Mouse (Mus musculus): ENCODE results near the gene Gid4. TPM values are rescaled to one million over a fixed set of nuclear protein-coding genes. Genes with fewer than 3 reads are reported as not detected.

Gid4 gene
- polyA plus RNA-seq, 1 experiment from 2014 or later: 11.3 TPM

DNA sequence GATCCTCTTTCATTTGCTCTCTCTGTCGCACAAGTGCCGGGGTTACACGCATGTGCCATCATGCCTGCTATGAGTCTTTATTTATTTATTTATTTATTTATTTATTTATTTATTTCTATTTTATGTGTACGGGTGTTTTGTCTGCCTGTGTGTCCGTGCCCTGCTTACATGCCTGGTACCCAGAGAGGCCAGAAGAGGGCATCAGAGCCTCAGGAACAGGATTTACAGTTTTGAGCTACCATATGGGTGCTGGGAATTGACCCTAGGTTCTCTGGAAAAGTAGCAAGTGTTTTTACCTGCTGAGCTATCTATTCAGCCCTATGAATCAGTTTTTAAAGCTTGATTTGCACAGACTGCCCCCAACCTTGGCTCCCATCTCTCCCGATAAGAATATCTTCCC, 33.4 kb upstream of the Gid4 start:
- no peaks in the 10 kb centered on the region for H3K36me3 ChIP-seq (ENCODE audit: control insufficient read depth, insufficient read depth)
- no peak overlapping the region for H3K27ac ChIP-seq (ENCODE audit: low read depth, low read length)
- no peak overlapping the region for H3K4me2 ChIP-seq (replicated peaks; ENCODE audit: low read depth)
- 91% methylated on average over 6 of the region's 6 CpGs for WGBS
- ATAC-seq: no peak
- H3K4me1 ChIP-seq (replicated peaks; ENCODE audit: control insufficient read depth, insufficient read depth, low read length): peaks cover 4% of the 10 kb centered on the region
- no peaks in the 10 kb centered on the region for H3K9me3 ChIP-seq (ENCODE audit: control insufficient read depth)
- 0 out of 2 replicates have a peak, but pooled peaks have one; percentile 23 for TF ChIP-seq CTCF (IDR thresholded peaks at IDR 0.05; ENCODE audit: low read depth)
- no peaks in the 10 kb centered on the region for H3K27me3 ChIP-seq (replicated peaks; ENCODE audit: control insufficient read depth, insufficient read depth, low read length)
- no peak overlapping the region for H3K9ac ChIP-seq (ENCODE audit: low read depth, low read length)
- H3K4me3 ChIP-seq (ENCODE audit: low read depth, low read length): no peak overlapping the region

DNA sequence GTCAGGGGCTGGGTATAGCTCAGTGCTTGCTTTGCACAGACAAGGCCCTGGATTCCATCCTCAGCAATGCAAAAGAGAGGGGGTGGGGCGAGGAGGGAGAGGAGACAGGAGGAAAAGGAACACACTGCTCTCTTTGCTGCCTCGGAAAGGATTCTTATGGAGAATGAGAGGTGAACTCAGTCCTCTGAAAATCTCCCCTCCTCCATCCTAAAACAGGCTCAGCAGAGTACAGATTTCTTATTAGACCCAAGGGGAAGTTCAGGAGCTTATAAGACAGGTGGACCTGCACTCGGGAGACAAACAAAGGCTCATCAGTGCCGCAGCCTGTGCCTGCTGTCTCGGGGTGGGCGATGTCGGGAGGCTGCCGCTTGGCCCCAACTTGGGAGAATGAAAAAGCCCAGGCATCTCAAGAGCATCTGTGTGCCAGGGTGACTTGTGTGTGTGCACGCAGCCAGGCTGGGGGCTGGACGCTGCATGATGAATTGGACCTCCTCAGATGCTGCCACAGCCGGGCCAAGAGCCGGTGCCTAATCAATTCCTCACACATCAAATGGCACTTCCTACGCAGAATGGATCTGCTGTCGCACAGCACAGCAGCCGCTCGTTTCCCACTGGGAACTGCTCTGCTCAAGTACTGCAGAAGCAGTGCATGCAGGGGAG, 32.1 kb upstream of the Gid4 start:
- no peak overlapping the region for H3K4me2 ChIP-seq (replicated peaks; ENCODE audit: low read depth)
- no peaks in the 10 kb centered on the region for H3K9me3 ChIP-seq (ENCODE audit: control insufficient read depth)
- H3K4me3 ChIP-seq (ENCODE audit: low read depth, low read length): no peak overlapping the region
- H3K27ac ChIP-seq (ENCODE audit: low read depth, low read length): no peak overlapping the region
- ATAC-seq: no peak
- no peaks in the 10 kb centered on the region for H3K36me3 ChIP-seq (ENCODE audit: control insufficient read depth, insufficient read depth)
- H3K27me3 ChIP-seq (replicated peaks; ENCODE audit: control insufficient read depth, insufficient read depth, low read length): no peaks in the 10 kb centered on the region
- no peak overlapping the region for H3K9ac ChIP-seq (ENCODE audit: low read depth, low read length)
- 37% methylated on average over 16 of the region's 16 CpGs for WGBS
- TF ChIP-seq CTCF (IDR thresholded peaks at IDR 0.05; ENCODE audit: low read depth): no peak
- H3K4me1 ChIP-seq (replicated peaks; ENCODE audit: control insufficient read depth, insufficient read depth, low read length): peaks cover 8% of the 10 kb centered on the region

DNA sequence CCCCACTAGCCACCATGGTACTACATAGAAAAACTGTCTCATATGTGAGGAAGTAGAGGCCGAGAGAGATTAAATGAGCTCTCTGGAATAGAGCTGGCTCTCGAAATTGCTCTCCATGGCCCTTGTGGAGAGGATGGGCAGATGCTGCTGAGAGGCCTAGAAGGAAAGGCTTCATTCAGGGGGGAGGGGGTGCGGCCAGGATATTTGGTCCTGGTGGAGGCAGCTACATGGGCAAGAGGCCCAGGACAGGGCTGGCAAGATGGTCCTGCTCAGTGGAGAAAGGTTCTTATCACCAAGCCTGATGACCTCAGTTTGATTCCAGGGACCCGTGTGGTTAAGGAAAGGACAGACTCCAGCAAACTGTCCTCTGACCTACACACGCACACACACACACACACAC, 31.0 kb upstream of the Gid4 start:
- H3K27ac ChIP-seq (ENCODE audit: low read depth, low read length): no peak overlapping the region
- no peaks in the 10 kb centered on the region for H3K36me3 ChIP-seq (ENCODE audit: control insufficient read depth, insufficient read depth)
- H3K9ac ChIP-seq (ENCODE audit: low read depth, low read length): no peak overlapping the region
- H3K27me3 ChIP-seq (replicated peaks; ENCODE audit: control insufficient read depth, insufficient read depth, low read length): no peaks in the 10 kb centered on the region
- no peak overlapping the region for H3K4me3 ChIP-seq (ENCODE audit: low read depth, low read length)
- H3K4me1 ChIP-seq (replicated peaks; ENCODE audit: control insufficient read depth, insufficient read depth, low read length): peaks cover 8% of the 10 kb centered on the region
- no peak for TF ChIP-seq CTCF (IDR thresholded peaks at IDR 0.05; ENCODE audit: low read depth)
- 77% methylated on average over 5 of the region's 5 CpGs for WGBS
- no peak for ATAC-seq
- H3K9me3 ChIP-seq (ENCODE audit: control insufficient read depth): no peaks in the 10 kb centered on the region
- H3K4me2 ChIP-seq (replicated peaks; ENCODE audit: low read depth): no peak overlapping the region

- peak; percentile 93 for ATAC-seq
- no peak for TF ChIP-seq CTCF (IDR thresholded peaks at IDR 0.05; ENCODE audit: low read depth)
- Histone ChIP-seq H3K4me3 (ENCODE audit: low read depth, low read length) (no peak overlapping the region), H3K27ac (ENCODE audit: low read depth, low read length) (peak overlapping the region; percentile 81), H3K4me2 (replicated peaks; ENCODE audit: low read depth) (no peak overlapping the region; the same call in none of the 2 replicates), H3K9me3 (ENCODE audit: control insufficient read depth) (no peaks in the 10 kb centered on the region), H3K9ac (ENCODE audit: low read depth, low read length) (no peak overlapping the region), H3K4me1 (replicated peaks; ENCODE audit: control insufficient read depth, insufficient read depth, low read length) (peaks cover 8% of the 10 kb centered on the region), H3K27me3 (replicated peaks; ENCODE audit: control insufficient read depth, insufficient read depth, low read length) (no peaks in the 10 kb centered on the region), H3K36me3 (ENCODE audit: control insufficient read depth, insufficient read depth) (no peaks in the 10 kb centered on the region)
- 38% methylated on average over 2 of the region's 2 CpGs for WGBS
These were observed 29.0 kb upstream of the Gid4 start for GRCm38 (mm10) chr11:60387944-60388343.

- H3K36me3 ChIP-seq (ENCODE audit: control insufficient read depth, insufficient read depth): peaks cover 6% of the 10 kb centered on the region; the same call in 1 of the 2 replicates
- H3K9ac ChIP-seq (ENCODE audit: low read depth, low read length): no peak overlapping the region
- WGBS: 82% methylated on average over 6 of the region's 6 CpGs
- no peak for ATAC-seq
- H3K9me3 ChIP-seq (ENCODE audit: control insufficient read depth): no peaks in the 10 kb centered on the region
- no peak overlapping the region for H3K4me2 ChIP-seq (replicated peaks; ENCODE audit: low read depth)
- H3K4me1 ChIP-seq (replicated peaks; ENCODE audit: control insufficient read depth, insufficient read depth, low read length): peaks cover 8% of the 10 kb centered on the region
- no peak for TF ChIP-seq CTCF (IDR thresholded peaks at IDR 0.05; ENCODE audit: low read depth)
- no peak overlapping the region for H3K4me3 ChIP-seq (ENCODE audit: low read depth, low read length)
- H3K27me3 ChIP-seq (replicated peaks; ENCODE audit: control insufficient read depth, insufficient read depth, low read length): no peaks in the 10 kb centered on the region
- H3K27ac ChIP-seq (ENCODE audit: low read depth, low read length): no peak overlapping the region
These were observed 25.6 kb upstream of the Gid4 start for GRCm38 (mm10) chr11:60391346-60391745.

GRCm38 (mm10) chr11:60396546-60396945, 20.4 kb upstream of the Gid4 start:
- H3K4me2 ChIP-seq (replicated peaks; ENCODE audit: low read depth): no peak overlapping the region
- no peaks in the 10 kb centered on the region for H3K9me3 ChIP-seq (ENCODE audit: control insufficient read depth)
- no peak overlapping the region for H3K9ac ChIP-seq (ENCODE audit: low read depth, low read length)
- TF ChIP-seq CTCF (IDR thresholded peaks at IDR 0.05; ENCODE audit: low read depth): no peak
- WGBS: 57% methylated on average over 6 of the region's 6 CpGs
- H3K4me3 ChIP-seq (ENCODE audit: low read depth, low read length): no peak overlapping the region
- no peaks in the 10 kb centered on the region for H3K4me1 ChIP-seq (replicated peaks; ENCODE audit: control insufficient read depth, insufficient read depth, low read length)
- peaks cover 33% of the 10 kb centered on the region for H3K36me3 ChIP-seq (ENCODE audit: control insufficient read depth, insufficient read depth)
- H3K27me3 ChIP-seq (replicated peaks; ENCODE audit: control insufficient read depth, insufficient read depth, low read length): no peaks in the 10 kb centered on the region
- no peak overlapping the region for H3K27ac ChIP-seq (ENCODE audit: low read depth, low read length)
- ATAC-seq: no peak

Data from intestine, postnatal 0 days (tissue).